Mouse (Mus musculus): ENCODE results near the gene Kcnn1.
A peak's percentile ranks its signal among the peaks of the same experiment; 100 is the strongest.

The Kcnn1 gene

DNA sequence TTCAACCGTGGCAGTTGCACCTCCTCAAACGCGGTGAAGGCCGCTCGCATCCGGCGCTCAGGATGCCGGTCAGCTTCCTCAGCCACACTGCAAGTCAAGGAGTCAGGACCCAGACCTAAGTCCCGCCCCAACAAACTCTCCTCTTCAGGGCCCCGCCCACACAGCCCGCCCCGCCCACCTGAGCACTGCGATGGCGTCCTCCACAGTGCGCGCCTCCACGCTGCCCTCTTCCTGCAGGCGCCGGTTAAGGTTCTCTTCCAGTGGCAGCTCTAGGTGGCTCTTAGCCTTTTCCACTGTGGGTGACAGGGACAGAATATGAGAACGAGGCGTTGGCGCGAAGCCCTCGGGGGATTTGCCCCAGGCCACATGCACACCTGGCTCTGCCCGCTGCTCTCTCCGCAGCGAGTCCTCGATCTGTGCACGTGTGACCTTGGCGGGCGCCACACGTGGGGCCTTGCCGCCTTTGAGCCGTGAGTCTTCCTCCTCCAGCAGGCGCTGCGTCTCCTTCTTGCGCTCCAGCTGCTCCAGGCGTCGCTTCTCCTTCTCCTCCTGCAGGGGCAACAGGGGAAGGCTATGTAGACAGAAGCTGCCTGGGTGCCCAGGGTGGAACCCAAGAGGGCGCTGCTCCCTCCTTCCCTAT, 5.6 kb upstream of the Kcnn1 start:
- DNase-seq (ENCODE audit: low spot score in 2 of 2): peak; percentile 57 to 62

DNA sequence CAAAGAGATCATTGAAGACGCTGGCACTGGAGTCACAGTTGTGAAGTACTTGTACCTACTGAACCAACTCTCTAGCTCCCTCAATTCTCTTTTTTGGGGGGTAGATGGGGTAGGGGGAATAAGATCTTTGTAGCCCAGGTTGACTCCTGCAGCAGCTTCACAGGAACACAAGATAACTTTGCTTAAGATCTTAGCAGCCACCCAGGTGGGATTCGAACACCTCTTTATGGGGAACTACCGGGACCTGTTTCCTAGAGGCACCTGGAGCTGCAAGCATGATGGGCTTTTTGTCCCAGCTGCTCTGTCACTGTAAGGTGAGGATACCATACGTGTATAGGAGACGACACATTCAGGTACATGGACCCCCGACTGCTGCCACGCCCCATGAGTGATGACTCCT, 3.5 kb upstream of the Kcnn1 start:
- no peak for DNase-seq (ENCODE audit: low spot score in 2 of 2)

DNA sequence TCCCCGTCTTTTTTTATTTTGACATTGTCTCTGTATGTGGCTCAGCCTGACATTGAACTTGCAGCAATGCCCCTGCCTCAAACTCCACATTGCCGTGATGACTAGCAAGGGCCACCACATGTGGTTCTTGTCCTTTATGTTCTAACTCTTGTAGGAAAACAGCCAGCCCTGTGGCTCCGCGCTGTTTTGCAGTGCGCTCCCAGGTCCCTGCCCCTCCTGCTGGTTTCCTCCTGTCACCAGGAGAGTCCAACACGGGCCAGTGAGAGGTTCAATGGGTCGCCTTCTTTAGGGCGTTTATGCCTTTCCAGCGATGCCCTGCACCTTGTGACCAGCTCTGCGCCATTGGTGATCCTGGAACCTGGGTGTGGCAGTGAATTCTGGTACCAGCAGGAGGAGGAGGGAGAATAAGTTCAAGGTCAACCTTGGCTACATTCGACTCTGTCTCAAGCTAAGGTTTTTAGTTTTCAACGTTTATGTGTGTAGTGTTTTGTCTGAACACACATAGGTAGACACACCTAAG, 3.0 kb upstream of the Kcnn1 start:
- DNase-seq (ENCODE audit: low spot score in 2 of 2): no peak

DNA sequence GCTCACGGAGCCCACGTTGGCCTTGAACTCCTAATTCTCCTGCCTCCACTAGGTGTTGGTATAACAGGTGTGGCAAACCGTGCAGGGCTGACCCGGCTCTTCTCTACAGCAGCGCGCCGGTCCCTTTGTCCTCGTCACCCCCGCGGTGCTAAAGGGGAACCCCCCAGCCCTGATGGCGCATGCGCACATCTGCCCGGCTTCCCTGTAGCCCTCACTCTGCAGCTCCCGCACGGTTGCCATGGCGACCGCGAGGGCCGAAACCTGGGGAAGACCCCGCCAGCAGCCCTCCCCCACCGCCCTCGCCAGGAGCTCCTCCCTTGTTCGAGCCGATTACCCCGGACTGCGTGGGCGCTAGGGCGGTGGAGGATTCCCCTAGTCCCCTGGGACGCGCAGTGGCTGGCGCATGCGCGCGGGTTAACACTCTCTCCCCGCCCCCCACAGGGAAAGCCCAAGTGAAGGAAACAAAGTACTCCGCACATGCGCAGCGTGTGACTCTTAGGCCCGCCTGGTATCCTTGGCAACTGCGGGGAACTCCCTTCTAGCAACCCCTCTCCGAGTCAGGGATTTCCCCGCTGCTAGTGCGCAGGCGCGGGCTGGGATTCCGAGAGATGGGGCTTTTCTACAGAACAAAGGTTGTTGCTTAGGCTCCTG, 2.4 kb upstream of the Kcnn1 start:
- DNase-seq (ENCODE audit: low spot score in 2 of 2): peak; percentile 100

DNA sequence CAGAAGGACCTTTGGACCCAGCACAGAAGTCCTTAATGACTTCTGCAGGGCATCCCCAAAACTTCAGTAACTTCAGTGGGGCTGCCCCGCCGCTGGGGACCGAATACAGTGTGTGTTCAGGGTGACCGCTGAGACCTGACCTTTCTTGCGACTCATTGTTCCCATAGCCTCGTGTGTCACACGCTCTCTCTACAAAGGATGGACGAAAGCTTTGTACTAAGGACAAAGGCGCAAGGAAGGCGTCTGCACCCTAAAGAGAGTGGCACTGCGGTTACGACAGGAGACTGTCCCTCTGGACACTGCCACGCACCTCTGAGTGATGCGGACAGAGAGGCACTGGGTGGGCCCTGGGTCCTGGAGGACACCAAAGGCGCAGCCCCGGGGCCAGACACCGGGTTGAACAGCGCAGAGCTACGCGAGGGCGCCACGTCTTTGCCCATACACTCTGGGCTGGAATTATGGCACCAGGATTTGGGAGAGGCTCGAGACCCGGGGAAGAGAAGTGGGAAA, 1.7 kb upstream of the Kcnn1 start:
- no peak for DNase-seq (ENCODE audit: low spot score in 2 of 2)

DNA sequence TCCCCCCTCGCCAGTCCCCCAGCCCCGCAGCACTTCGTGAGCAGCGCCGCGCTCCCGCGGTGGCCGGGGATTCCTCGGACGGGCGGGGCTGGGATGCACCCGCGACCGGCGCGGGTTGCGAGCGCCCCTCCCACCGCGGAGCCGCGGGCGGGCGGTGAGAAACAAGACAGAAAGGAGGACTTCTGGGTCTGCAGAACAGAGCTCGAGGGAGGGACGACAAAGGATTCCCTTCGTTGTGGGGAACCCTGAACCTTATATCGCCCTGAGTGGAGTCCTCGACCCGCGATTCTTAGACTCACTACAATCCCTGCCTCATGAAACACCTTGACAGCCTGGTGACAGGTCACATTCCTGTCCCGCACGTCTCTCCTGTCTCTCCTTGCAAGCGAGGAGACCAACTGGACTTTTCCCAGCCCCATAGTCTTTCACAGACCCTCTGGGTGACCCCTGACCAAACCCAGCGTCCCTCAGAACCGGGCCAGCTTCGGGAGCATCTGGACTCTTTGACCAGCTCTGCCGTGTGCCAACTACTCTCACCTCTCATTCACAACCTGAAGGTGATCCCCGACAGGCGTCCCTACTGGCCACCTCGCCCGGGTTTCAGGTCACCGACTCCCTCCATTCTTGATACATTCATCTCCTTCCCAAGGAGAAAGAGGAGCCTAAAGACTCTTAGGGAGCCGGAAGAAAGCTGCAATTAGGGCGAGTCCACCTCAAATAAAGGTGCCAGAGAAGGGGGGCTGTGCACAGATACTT, 1.1 kb upstream of the Kcnn1 start:
- no peak for DNase-seq (ENCODE audit: low spot score in 2 of 2)

DNA sequence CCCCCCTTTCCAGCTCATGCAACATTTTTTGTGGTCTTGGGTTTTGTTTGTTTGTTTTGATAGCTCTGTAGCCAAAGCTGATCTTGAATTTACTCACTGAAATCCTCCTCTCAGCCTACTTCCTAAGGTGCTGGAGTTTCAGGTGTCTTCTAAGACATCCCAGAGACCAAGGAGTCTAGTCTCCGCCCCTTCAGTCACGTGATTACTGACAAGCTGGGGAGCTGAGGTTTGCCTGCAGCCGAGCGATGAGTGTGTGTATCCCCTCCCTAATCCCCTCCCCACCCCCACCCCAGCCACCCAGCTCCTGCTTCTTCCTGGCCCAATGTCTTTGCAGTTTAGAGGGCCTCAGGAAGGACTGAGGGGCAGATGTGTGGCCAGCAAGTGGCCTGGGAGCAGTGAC, 5.5 kb downstream of the Kcnn1 start:
- no peak for DNase-seq (ENCODE audit: low spot score in 2 of 2)

DNA sequence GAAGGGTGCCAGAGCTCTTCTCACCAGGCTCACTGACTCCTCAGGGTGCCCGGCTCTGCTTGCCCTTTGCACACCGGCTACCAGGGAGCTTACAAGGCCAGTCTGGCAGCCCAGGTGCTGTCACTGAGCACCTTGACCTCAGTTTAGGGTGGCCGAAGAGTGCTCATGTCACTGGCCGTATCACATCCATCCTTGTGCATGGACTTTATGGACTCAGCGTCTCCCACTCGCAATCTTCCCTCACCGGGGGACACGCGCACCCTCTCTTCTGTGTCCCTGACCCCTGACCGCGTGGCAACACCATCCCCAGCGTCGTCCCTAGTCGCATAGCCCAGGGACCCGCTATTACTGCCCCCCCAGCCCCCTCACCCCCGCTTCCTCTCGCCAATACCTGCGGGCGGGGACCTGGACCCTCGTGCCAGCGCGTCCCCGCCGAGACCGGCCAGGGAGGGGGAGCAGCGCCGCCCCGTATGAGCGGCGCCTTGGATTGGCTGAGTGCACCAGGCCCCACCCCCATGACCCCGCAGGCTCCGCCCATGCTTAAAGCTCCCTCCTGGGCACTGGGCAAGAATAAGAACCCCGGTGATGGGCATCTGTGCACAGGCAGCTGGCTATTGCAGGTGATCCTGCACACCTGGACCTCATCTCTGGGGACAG, 6.4 kb downstream of the Kcnn1 start:
- no peak for DNase-seq (ENCODE audit: low spot score in 2 of 2)

DNA sequence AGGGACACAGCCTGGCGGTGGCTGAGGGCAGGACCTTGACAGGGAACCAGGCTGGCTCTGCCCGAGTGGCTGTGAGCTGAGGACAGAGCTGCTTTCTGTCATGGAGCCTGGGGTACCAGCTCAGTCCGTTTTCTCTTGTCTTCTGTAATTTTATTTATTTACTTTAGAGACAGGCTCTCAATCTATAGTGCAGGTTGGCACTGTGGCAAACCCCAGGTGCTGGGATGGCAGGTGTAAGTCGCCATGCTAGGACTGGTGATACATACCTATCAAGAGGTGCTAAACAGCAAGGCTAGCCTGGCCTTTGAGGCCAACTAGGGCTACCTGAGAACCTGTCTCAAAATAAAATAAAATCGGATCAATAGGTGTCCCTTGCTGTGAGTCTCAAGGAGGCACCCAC, 7.0 kb downstream of the Kcnn1 start:
- DNase-seq (ENCODE audit: low spot score in 2 of 2): no peak

DNA sequence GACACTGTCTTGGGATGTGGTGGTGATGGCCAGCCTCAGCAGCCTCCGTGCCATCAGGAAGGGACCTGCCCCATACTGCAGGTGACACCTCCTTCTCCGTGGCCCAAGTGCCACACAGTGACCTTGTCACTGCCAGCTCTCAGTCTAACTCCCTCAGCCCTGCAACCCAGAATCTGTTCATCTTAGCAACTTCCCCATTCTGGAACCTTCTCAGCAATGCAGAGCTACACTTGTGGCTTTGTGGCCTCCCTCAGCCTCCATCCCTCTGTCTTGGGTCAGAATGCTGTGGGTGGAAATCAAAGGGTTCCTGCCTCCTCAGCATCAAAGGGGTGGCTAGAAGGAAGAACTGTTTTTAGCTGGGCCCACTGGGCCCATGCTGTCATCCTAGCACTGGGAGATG, 9.2 kb downstream of the Kcnn1 start:
- peak in 1 of 2 experiments; percentile 53 for DNase-seq (ENCODE audit: low spot score in 2 of 2)

DNA sequence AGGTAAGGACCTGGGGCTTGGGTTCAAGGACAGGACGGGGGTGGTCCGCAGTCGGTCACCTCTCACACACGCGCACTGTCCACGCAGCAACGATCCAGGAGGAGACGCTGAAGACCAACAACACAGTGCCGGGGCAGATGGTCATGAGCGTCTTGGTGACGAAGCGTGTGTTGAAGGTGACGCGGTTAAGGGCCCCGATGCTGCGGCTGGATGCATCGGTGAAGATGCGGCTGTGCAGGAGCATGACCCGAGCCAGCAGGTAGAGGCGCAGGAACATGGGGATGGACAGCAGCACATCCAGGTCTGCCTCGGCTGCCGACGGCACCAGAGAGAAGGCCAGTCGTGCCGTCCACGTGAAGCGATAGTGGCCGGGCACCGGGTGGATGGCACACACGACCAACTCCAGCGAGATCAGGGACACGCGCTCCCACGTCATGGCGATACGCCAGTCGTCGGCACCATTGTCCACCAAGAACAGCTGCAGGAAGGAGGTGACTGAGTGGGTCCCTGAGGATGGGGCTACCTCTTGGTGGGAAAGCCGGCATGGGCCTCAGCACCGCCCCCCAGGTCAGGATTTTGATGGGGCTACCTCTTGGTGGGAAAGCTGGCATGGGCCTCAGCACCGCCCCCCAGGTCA, 10.3 kb downstream of the Kcnn1 start:
- no peak for DNase-seq (ENCODE audit: low spot score in 2 of 2)

DNA sequence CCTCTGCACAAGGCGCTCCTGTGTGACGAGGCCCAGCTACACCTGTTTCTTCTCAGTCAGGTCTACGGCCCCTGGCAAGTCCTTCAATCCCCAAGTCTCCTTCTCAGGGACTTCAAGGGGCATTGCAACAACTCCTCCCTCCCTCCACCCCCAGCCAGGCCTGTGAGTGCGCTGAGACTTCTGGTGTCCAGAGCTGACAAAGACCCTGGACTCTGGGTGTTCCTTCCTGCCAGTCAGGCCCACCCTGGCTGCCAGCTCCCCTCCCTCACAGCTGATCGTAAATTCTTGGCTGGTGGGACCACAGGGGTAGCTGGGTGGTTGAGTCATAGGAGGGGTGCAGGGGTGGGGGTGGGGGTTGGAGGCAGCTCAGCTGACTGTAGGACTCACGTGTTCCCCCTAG, 11.2 kb downstream of the Kcnn1 start:
- no peak for DNase-seq (ENCODE audit: low spot score in 2 of 2)

DNA sequence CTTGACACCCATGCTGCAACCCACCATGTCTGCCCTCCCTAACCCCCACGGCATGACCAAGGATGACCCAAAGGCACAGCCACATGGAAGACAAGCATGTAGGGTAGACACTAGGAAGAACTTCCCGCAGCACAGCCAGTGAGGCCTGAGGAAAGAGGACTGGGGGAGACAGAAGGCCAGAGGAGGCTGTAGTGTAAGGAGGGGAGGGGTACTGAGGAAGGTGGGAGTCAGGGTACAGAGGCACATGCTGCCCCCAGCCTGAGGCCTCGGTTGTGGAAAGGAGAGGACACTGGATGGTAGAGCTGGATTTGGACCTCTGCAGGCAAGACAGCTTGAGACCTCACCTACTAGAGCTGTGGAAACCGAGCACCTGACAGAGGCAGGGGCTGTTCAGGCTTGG, 12.1 kb downstream of the Kcnn1 start:
- DNase-seq (ENCODE audit: low spot score in 2 of 2): no peak

DNA sequence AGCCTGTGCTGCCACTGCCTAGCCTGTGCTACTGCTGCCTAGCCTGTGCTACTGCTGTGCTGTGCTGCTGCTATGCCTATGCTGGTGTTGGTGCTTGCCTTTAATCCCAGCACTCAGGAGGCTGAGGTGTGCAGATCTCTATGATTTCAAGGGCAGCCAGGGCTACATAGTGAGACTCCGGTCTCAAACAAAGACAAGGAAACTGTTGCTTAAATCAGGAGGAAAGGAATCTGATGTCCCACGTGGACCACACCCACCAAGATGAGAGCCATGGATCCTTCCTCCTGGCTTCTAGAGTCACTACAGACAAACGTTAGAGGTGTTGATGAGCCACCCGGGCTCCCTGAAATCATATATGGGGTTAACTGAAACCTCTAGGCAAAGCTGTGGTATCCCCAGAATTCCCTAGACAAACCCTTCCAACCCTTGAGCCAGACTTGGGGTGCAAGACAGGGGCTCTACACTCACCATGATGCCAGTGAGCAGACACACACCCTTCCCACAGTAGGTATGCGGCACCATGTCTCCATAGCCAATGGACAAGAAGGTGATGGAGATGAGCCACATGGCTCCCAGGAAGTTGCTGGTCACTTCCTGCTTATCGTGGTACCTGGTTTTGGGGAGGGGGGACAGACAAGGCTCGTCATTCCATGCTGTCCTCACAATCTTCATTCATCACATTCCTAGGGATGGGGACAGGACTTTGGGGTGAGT, 12.8 kb downstream of the Kcnn1 start:
- no peak for DNase-seq (ENCODE audit: low spot score in 2 of 2)

DNA sequence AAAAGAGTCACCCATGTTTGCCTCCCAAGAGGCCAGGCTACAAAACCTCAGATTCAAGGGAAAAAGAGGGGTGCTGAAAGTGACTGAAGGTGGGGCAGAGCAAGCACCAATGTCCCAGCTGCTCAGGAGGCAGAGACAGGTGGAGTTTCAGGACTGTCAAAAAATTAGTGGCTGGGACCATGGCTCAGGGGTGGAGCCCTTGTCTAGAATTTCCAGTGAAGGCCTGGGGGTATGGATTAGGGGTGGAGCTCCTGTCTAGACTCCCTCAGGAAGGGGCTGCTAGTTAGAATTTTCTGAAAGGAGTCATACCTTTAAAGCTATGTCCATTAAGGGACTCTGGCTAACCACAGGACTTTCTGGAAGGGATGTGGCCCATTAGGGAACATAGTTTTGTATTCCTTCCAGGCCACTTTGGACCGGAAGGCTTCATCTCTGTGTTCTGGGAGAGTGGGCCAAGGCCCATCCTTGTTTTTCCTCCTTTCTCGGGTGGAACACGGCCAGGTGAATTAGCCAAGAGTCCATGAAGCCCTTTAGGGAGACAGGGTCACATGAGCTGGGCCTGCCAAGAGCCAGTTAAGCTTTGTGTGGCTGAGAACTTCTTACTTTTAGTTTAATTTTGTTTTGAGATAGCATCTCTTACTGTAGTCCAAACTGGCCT, 13.6 kb downstream of the Kcnn1 start:
- DNase-seq (ENCODE audit: low spot score in 2 of 2): no peak

DNA sequence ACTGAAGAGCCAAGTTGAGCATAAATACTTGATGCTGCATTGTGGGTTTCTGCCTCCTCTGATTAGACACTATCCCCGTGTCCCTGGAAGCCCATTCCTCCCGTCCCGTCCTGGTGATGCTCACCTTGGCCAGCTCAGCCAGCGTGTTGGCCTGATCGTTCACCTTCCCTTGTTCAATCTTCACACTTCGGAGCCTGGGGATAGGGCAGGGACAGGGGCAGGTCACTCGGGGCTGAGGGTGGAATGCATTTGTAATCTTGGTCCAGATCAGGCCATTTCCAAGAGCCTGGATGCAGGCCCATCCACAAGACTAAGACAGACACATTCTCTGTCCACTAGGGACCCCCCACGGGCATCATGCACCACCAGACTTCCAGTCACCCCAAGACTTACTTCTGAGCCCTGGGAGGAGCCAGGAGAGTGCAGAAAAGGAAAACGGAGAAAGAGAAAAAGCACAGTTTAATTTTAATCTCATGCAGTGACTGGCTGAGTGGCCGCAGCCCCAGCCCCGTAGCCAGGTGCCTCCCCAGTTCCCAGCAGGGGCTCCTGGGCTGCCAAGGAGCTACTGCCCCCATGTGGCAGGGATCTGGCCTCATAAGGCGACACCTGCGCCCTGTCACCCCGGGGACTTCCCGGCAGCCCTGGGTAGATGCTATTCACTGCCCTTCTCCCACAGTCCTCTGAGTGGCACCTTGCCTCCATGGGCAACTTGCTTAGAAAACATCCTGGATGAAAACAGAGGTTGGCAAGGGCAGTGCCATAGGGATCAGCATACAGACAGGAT, 16.5 kb downstream of the Kcnn1 start:
- DNase-seq (ENCODE audit: low spot score in 2 of 2): peak in 1 of 2 experiments; percentile 43

DNA sequence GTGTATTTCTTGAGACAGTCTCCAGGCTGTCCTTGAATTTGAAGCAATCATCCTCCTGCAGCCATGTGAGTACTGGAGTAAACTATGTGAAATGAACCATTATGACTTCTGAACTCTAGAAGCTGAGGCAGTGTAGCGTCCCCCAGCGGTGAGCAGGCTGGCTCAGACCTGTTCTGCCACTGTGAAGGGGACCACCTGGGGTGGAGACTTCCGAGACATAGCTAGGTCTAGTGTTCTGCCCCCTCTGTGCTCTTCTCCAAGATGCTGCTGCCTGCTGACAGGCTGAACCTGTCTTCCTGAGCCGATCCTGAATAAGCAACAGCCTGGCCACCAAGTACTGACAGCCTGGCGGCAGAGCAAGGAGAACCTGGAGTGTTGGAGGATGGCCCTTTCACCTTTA, 17.9 kb downstream of the Kcnn1 start:
- DNase-seq (ENCODE audit: low spot score in 2 of 2): no peak

DNA sequence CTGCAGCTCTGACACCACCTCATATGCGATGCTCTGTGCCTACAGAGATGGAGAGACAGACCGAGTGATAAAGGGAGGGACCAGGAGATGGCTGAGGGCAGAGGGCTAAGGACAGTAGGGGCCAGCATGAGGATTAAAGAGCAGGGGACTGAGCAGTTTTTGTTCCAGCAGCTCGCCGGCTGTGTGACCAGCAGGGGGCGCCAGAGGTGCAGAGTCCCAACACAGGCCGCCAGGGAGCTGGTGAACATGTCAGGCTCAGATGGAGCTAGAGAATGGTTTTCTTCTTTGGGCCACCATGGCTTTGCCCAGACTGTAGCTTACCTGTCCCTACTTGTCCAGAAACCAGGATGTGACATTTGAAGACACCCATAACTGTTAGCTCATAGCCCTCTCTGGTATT, 18.5 kb downstream of the Kcnn1 start:
- peak; percentile 88 to 92 for DNase-seq (ENCODE audit: low spot score in 2 of 2)

DNA sequence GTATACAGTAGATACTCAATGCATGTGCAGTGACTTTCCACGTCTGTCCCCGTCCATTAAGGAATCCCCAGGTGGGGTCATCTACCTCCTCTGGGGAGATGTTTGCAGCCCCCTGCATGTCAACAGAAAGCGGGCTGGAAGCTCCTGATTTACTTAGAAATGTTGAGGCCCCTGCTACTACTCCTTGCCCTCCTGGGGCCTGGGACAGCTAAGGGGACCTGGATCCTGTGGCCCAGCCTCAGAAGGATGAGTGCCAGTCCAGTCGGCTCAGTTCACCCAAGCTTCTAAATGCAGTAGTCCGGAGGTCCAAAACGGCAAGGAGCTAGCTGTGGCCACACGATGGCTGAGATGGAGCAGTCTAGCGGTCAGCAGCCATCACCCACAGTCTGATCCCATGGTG, 19.1 kb downstream of the Kcnn1 start:
- no peak for DNase-seq (ENCODE audit: low spot score in 2 of 2)
